Mouse (Mus musculus): ENCODE measurements at regions not wholly inside any gene's neighbourhood (a gene's known extent, or its start where the extent isn't known, plus 50 kb on each side); places are given as distances from the start of the nearest gene placed in this dataset.

- no peak; the same call in none of the 2 replicates for ATAC-seq (ENCODE audit: insufficient number of reproducible peaks, insufficient read depth, low FRiP score, low read depth)
These were observed 82.8 kb upstream of the Tmc1 start for GRCm38 (mm10) chr19:21036507-21037425.

GRCm38 (mm10) chr19:21035505-21035904, 81.5 kb upstream of the Tmc1 start:
- WGBS = 27% methylated on average over 4 of the region's 4 CpGs

More at GRCm38 (mm10) chr19:21036507-21037425, 82.8 kb upstream of the Tmc1 start:
- H3K27me3 ChIP-seq (ENCODE audit: control insufficient read depth, insufficient read depth, low read length) = no peaks in the 10 kb centered on the region
- 67% methylated on average over 14 of the region's 14 CpGs for WGBS
- no peak overlapping the region for H3K4me2 ChIP-seq (replicated peaks; ENCODE audit: low read depth, low read length)
- no peak overlapping the region for H3K27ac ChIP-seq (ENCODE audit: low read length)
- no peak overlapping the region for H3K4me3 ChIP-seq (ENCODE audit: low read depth, low read length)
- H3K36me3 ChIP-seq (ENCODE audit: control insufficient read depth, insufficient read depth, low read length) = no peaks in the 10 kb centered on the region
- no peaks in the 10 kb centered on the region for H3K4me1 ChIP-seq (ENCODE audit: control insufficient read depth, insufficient read depth, low read length)
- H3K9me3 ChIP-seq (ENCODE audit: control insufficient read depth, low read depth, low read length) = no peaks in the 10 kb centered on the region
- H3K9ac ChIP-seq (replicated peaks; ENCODE audit: low read depth, low read length) = no peak overlapping the region

GRCm38 (mm10) chr19:21033991-21034390, 80.0 kb upstream of the Tmc1 start:
- no peak overlapping the region for H3K9ac ChIP-seq (replicated peaks; ENCODE audit: low read depth, low read length)
- H3K36me3 ChIP-seq (ENCODE audit: control insufficient read depth, insufficient read depth, low read length) = no peaks in the 10 kb centered on the region
- H3K4me1 ChIP-seq (ENCODE audit: control insufficient read depth, insufficient read depth, low read length) = no peaks in the 10 kb centered on the region
- no peak overlapping the region for H3K4me3 ChIP-seq (ENCODE audit: low read depth, low read length)
- no peak for ATAC-seq (ENCODE audit: insufficient number of reproducible peaks, insufficient read depth, low FRiP score, low read depth)
- H3K27ac ChIP-seq (ENCODE audit: low read length) = no peak overlapping the region
- no peak overlapping the region for H3K4me2 ChIP-seq (replicated peaks; ENCODE audit: low read depth, low read length)
- H3K9me3 ChIP-seq (ENCODE audit: control insufficient read depth, low read depth, low read length) = no peaks in the 10 kb centered on the region
- no peaks in the 10 kb centered on the region for H3K27me3 ChIP-seq (ENCODE audit: control insufficient read depth, insufficient read depth, low read length)
- 85% methylated on average over 3 of the region's 3 CpGs for WGBS

More at GRCm38 (mm10) chr19:21035505-21035904, 81.5 kb upstream of the Tmc1 start:
- H3K27me3 ChIP-seq (ENCODE audit: control insufficient read depth, insufficient read depth, low read length) = no peaks in the 10 kb centered on the region
- no peaks in the 10 kb centered on the region for H3K9me3 ChIP-seq (ENCODE audit: control insufficient read depth, low read depth, low read length)
- H3K4me3 ChIP-seq (ENCODE audit: low read depth, low read length) = no peak overlapping the region
- H3K9ac ChIP-seq (replicated peaks; ENCODE audit: low read depth, low read length) = no peak overlapping the region
- H3K36me3 ChIP-seq (ENCODE audit: control insufficient read depth, insufficient read depth, low read length) = no peaks in the 10 kb centered on the region
- H3K27ac ChIP-seq (ENCODE audit: low read length) = no peak overlapping the region
- ATAC-seq (ENCODE audit: insufficient number of reproducible peaks, insufficient read depth, low FRiP score, low read depth) = no peak
- H3K4me1 ChIP-seq (ENCODE audit: control insufficient read depth, insufficient read depth, low read length) = no peaks in the 10 kb centered on the region
- H3K4me2 ChIP-seq (replicated peaks; ENCODE audit: low read depth, low read length) = no peak overlapping the region

GRCm38 (mm10) chr19:21032558-21032957, 78.6 kb upstream of the Tmc1 start:
- H3K9ac ChIP-seq (replicated peaks; ENCODE audit: low read depth, low read length) = no peak overlapping the region
- H3K4me3 ChIP-seq (ENCODE audit: low read depth, low read length) = no peak overlapping the region
- H3K4me1 ChIP-seq (ENCODE audit: control insufficient read depth, insufficient read depth, low read length) = no peaks in the 10 kb centered on the region
- no peak overlapping the region for H3K27ac ChIP-seq (ENCODE audit: low read length)
- no peaks in the 10 kb centered on the region for H3K9me3 ChIP-seq (ENCODE audit: control insufficient read depth, low read depth, low read length)
- no peak overlapping the region for H3K4me2 ChIP-seq (replicated peaks; ENCODE audit: low read depth, low read length)
- H3K36me3 ChIP-seq (ENCODE audit: control insufficient read depth, insufficient read depth, low read length) = no peaks in the 10 kb centered on the region
- no peak for ATAC-seq (ENCODE audit: insufficient number of reproducible peaks, insufficient read depth, low FRiP score, low read depth)
- no peaks in the 10 kb centered on the region for H3K27me3 ChIP-seq (ENCODE audit: control insufficient read depth, insufficient read depth, low read length)
- 80% methylated on average over 2 of the region's 2 CpGs for WGBS

- no peaks in the 10 kb centered on the region for H3K27me3 ChIP-seq (ENCODE audit: control insufficient read depth, insufficient read depth, low read length)
- H3K36me3 ChIP-seq (ENCODE audit: control insufficient read depth, insufficient read depth, low read length) = no peaks in the 10 kb centered on the region
- H3K27ac ChIP-seq (ENCODE audit: low read length) = no peak overlapping the region
- 73% methylated on average over 4 of the region's 4 CpGs for WGBS
- no peaks in the 10 kb centered on the region for H3K4me1 ChIP-seq (ENCODE audit: control insufficient read depth, insufficient read depth, low read length)
- ATAC-seq (ENCODE audit: insufficient number of reproducible peaks, insufficient read depth, low FRiP score, low read depth) = no peak
- no peak overlapping the region for H3K4me2 ChIP-seq (replicated peaks; ENCODE audit: low read depth, low read length)
- no peak overlapping the region for H3K9ac ChIP-seq (replicated peaks; ENCODE audit: low read depth, low read length)
- H3K4me3 ChIP-seq (ENCODE audit: low read depth, low read length) = no peak overlapping the region
- no peaks in the 10 kb centered on the region for H3K9me3 ChIP-seq (ENCODE audit: control insufficient read depth, low read depth, low read length)
These were observed 77.8 kb upstream of the Tmc1 start for GRCm38 (mm10) chr19:21031768-21032308.

- H3K4me2 ChIP-seq (replicated peaks; ENCODE audit: low read depth, low read length) = no peak overlapping the region
- H3K4me1 ChIP-seq (ENCODE audit: control insufficient read depth, insufficient read depth, low read length) = no peaks in the 10 kb centered on the region
- H3K36me3 ChIP-seq (ENCODE audit: control insufficient read depth, insufficient read depth, low read length) = no peaks in the 10 kb centered on the region
- H3K27me3 ChIP-seq (ENCODE audit: control insufficient read depth, insufficient read depth, low read length) = no peaks in the 10 kb centered on the region
- no peak overlapping the region for H3K27ac ChIP-seq (ENCODE audit: low read length)
- H3K4me3 ChIP-seq (ENCODE audit: low read depth, low read length) = no peak overlapping the region
- ATAC-seq (ENCODE audit: insufficient number of reproducible peaks, insufficient read depth, low FRiP score, low read depth) = no peak
- H3K9ac ChIP-seq (replicated peaks; ENCODE audit: low read depth, low read length) = no peak overlapping the region
- 74% methylated on average over 5 of the region's 5 CpGs for WGBS
- no peaks in the 10 kb centered on the region for H3K9me3 ChIP-seq (ENCODE audit: control insufficient read depth, low read depth, low read length)
These were observed 77.0 kb upstream of the Tmc1 start for GRCm38 (mm10) chr19:21030971-21031370.

- Histone ChIP-seq H3K4me3 (ENCODE audit: low read depth, low read length) (no peak overlapping the region), H3K27me3 (ENCODE audit: control insufficient read depth, insufficient read depth, low read length) (no peaks in the 10 kb centered on the region), H3K36me3 (ENCODE audit: control insufficient read depth, insufficient read depth, low read length) (no peaks in the 10 kb centered on the region), H3K9ac (replicated peaks; ENCODE audit: low read depth, low read length) (no peak overlapping the region), H3K9me3 (ENCODE audit: control insufficient read depth, low read depth, low read length) (no peaks in the 10 kb centered on the region), H3K27ac (ENCODE audit: low read length) (no peak overlapping the region), H3K4me2 (replicated peaks; ENCODE audit: low read depth, low read length) (no peak overlapping the region), H3K4me1 (ENCODE audit: control insufficient read depth, insufficient read depth, low read length) (no peaks in the 10 kb centered on the region)
- ATAC-seq (ENCODE audit: insufficient number of reproducible peaks, insufficient read depth, low FRiP score, low read depth) = no peak
- WGBS = 90% methylated on average over 3 of the region's 3 CpGs
These were observed 75.0 kb upstream of the Tmc1 start for GRCm38 (mm10) chr19:21028981-21029380.

- Histone ChIP-seq H3K9ac (replicated peaks; ENCODE audit: low read depth, low read length) (no peak overlapping the region), H3K4me3 (ENCODE audit: low read depth, low read length) (no peak overlapping the region), H3K9me3 (ENCODE audit: control insufficient read depth, low read depth, low read length) (no peaks in the 10 kb centered on the region), H3K27ac (ENCODE audit: low read length) (no peak overlapping the region), H3K4me1 (ENCODE audit: control insufficient read depth, insufficient read depth, low read length) (no peaks in the 10 kb centered on the region), H3K27me3 (ENCODE audit: control insufficient read depth, insufficient read depth, low read length) (no peaks in the 10 kb centered on the region), H3K4me2 (replicated peaks; ENCODE audit: low read depth, low read length) (no peak overlapping the region), H3K36me3 (ENCODE audit: control insufficient read depth, insufficient read depth, low read length) (no peaks in the 10 kb centered on the region)
- WGBS = 89% methylated on average over 8 of the region's 10 CpGs
- no peak for ATAC-seq (ENCODE audit: insufficient number of reproducible peaks, insufficient read depth, low FRiP score, low read depth)
These were observed 58.4 kb upstream of the Tmc1 start for GRCm38 (mm10) chr19:21012391-21012790.
